Mouse (Mus musculus) fat pad, adult 2 months (tissue): ENCODE data around the gene Mgat4a.

ENCODE experiments used
- DNase-seq: peaks from one replicate; pipeline ENCODE4 v3.0.0-alpha.2; 2011; ENCODE audit warnings: low read depth, low spot score; ENCODE audit errors: extremely low read depth

Gene Mgat4a

GRCm38 (mm10) chr1:37540810-37541658, at the start of gene Mgat4a:
Gene Mgat4a (minus strand): TSS chr1:37541016.
- no peak for DNase-seq

- DNase-seq: no peak
These were observed 45.1 kb upstream of the Mgat4a start for GRCm38 (mm10) chr1:37585809-37586480.

GRCm38 (mm10) chr1:37583795-37584464, 43.1 kb upstream of the Mgat4a start:
- DNase-seq: no peak

GRCm38 (mm10) chr1:37583167-37583566, 42.4 kb upstream of the Mgat4a start:
- DNase-seq: no peak

GRCm38 (mm10) chr1:37579686-37580085, 38.9 kb upstream of the Mgat4a start:
- no peak for DNase-seq

- DNase-seq: no peak
These were observed 31.9 kb upstream of the Mgat4a start for GRCm38 (mm10) chr1:37572528-37573272.

GRCm38 (mm10) chr1:37568379-37568778, 27.6 kb upstream of the Mgat4a start:
- DNase-seq: peak; percentile 80

GRCm38 (mm10) chr1:37566754-37567153, 25.9 kb upstream of the Mgat4a start:
- DNase-seq: no peak

- DNase-seq: no peak
These were observed 25.5 kb upstream of the Mgat4a start for GRCm38 (mm10) chr1:37566344-37566743.

- no peak for DNase-seq
These were observed 24.6 kb upstream of the Mgat4a start for GRCm38 (mm10) chr1:37565396-37565795.

- DNase-seq: no peak
These were observed 21.1 kb upstream of the Mgat4a start for GRCm38 (mm10) chr1:37561955-37562354.

GRCm38 (mm10) chr1:37560356-37560755, 19.5 kb upstream of the Mgat4a start:
- no peak for DNase-seq

- no peak for DNase-seq
These were observed 11.2 kb upstream of the Mgat4a start for GRCm38 (mm10) chr1:37551986-37552385.

GRCm38 (mm10) chr1:37549501-37549900, 8.7 kb upstream of the Mgat4a start:
- no peak for DNase-seq

GRCm38 (mm10) chr1:37546398-37547051, 5.7 kb upstream of the Mgat4a start:
- DNase-seq: no peak

- DNase-seq: no peak
These were observed 3.4 kb upstream of the Mgat4a start for GRCm38 (mm10) chr1:37544251-37544650.

GRCm38 (mm10) chr1:37543057-37543456, 2.2 kb upstream of the Mgat4a start:
- no peak for DNase-seq

GRCm38 (mm10) chr1:37539968-37540809, 627 bp downstream of the Mgat4a start:
- no peak for DNase-seq

- DNase-seq: no peak
These were observed 6.2 kb downstream of the Mgat4a start for GRCm38 (mm10) chr1:37534532-37535108.
